Mouse (Mus musculus): ENCODE results near the gene Mmab.

GRCm38 (mm10) chr5:114467019-114467418, 23.2 kb upstream of the Mmab start:
- TF ChIP-seq TAL1 (conservative IDR thresholded peaks at IDR 0.05; ENCODE audit: low read depth, low read length) (no peak), CTCF (IDR thresholded peaks at IDR 0.05; ENCODE audit: low read depth, low read length) (no peak), GATA1 (IDR thresholded peaks at IDR 0.05; ENCODE audit: borderline replicate concordance, low read length) (no peak)

All from G1E (cell line).